Mouse (Mus musculus) forebrain, embryonic 14.5 days (tissue): ENCODE measurements around the gene Atp1a3. TPM values are rescaled to one million over a fixed set of nuclear protein-coding genes. Genes with fewer than 3 reads are reported as not detected.

Source experiments
- ATAC-seq: fragments of 200-750 bp; cut with Nextera tagmentation; 2 replicates; pipeline ENCODE4 v1.8.0; 2017; ENCODE audit warnings: mild to moderate bottlenecking, moderate library complexity
- DNase-seq: peaks from one replicate; pipeline ENCODE4 v3.0.0-alpha.2; 2015; ENCODE audit warnings: low spot score
- H3K27ac ChIP-seq: fragments of 300-500 bp; sonication (generic); 2 replicates; pipeline ENCODE4 v1.5.1; 2014; ENCODE audit warnings: low read depth, mild to moderate bottlenecking, control low read depth, low read length, moderate library complexity
- H3K27me3 ChIP-seq: fragments of 300-500 bp; sonication (generic); replicated peaks from 2 replicates; pipeline ENCODE4 v1.6.1; 2014; ENCODE audit warnings: low read length, control low read depth, mixed read lengths; ENCODE audit not compliant: control insufficient read depth, insufficient read depth
- H3K36me3 ChIP-seq: fragments of 300-500 bp; sonication (generic); 2 replicates; pipeline ENCODE4 v1.6.1; 2014; ENCODE audit warnings: low read length, control low read depth; ENCODE audit not compliant: control insufficient read depth, insufficient read depth
- H3K4me1 ChIP-seq: fragments of 300-500 bp; sonication (generic); 2 replicates; pipeline ENCODE4 v1.6.1; 2014; ENCODE audit warnings: antibody characterized with exemption, low read length, control low read depth; ENCODE audit not compliant: control insufficient read depth, insufficient read depth
- H3K4me2 ChIP-seq: fragments of 300-500 bp; sonication (generic); 2 replicates; pipeline ENCODE4 v1.6.1; 2014; ENCODE audit warnings: mild to moderate bottlenecking, control low read depth, low read length
- H3K4me3 ChIP-seq: fragments of 300-500 bp; sonication (generic); 2 replicates; pipeline ENCODE4 v1.5.1; 2014; ENCODE audit warnings: low read depth, low read length, control low read depth
- H3K9ac ChIP-seq: fragments of 300-500 bp; sonication (generic); 2 replicates; pipeline ENCODE4 v1.6.1; 2014; ENCODE audit warnings: mild to moderate bottlenecking, low read length, control low read depth, moderate library complexity
- H3K9me3 ChIP-seq: fragments of 300-500 bp; sonication (generic); replicated peaks from 2 replicates; pipeline ENCODE4 v1.6.1; 2016; ENCODE audit warnings: low read length, control low read depth, mixed read lengths; ENCODE audit not compliant: control insufficient read depth
- WGBS: fragments of 180-500 bp; shearing (Covaris S2); extraction: QIAGEN DNeasy Blood & Tissue Kit; methylation state at CpG from one replicate; pipeline ENCODE4 v1.1.7; 2014; 5-methylcytosine and 5-hydroxymethylcytosine counted together
- polyA plus RNA-seq: library from polyadenylated mRNA; unstranded; fragments of >200 nt; fragmentation: Nextera tagmentation; extraction: Ambion mirVana; gene quantifications from 2 replicates; pipeline ENCODE4 v1.2.1, GENCODE M21; 2014

Gene Atp1a3
- polyA plus RNA-seq, 1 experiment from 2014 or later = 122 TPM

DNA sequence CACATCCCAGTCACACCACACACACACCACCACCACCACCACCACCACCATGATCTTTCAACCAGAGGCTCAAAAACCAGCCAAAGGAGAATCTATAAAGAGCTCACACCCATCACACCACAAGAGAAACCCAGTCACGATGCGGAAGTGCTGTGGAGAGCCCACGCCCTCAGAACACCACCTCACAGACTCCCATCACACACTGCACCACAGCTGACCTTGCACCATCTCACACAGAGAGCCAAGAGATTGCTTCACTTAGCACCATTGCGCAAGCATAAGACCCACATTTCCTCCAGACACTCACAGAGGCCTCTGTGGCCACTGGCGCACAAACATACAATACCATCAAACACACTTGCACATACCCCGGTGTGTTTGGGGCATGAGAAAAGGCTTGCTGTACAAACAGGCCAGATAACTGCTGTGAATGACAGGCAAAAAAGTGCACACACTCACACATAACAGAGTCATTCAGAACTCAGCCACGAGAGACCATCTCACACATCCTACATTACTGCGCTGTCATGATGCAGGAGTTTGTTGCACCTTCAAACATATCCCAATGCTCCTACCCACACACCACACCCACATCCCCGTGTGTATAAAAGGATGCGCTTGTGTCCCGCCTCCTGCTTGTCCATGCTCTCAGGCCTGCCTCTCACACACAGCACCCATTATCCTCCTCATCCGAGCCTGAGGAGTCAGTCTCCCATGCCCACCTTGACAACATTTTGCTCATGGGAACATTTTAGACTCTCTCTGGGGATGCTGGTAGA lies 1.0 kb upstream of the Atp1a3 start:
- no peak overlapping the region for H3K4me3 ChIP-seq
- H3K4me1 ChIP-seq = peaks cover 56% of the 10 kb centered on the region
- no peak for ATAC-seq
- H3K27ac ChIP-seq = peak overlapping the region; percentile 93
- no peak overlapping the region for H3K4me2 ChIP-seq
- WGBS = 83% methylated on average over 12 of the region's 12 CpGs
- no peak for DNase-seq
- H3K9ac ChIP-seq = no peak overlapping the region
- peaks cover 5% of the 10 kb centered on the region; the same call in 1 of the 2 replicates for H3K36me3 ChIP-seq
- no peaks in the 10 kb centered on the region for H3K9me3 ChIP-seq
- peaks cover 17% of the 10 kb centered on the region; the same call in 1 of the 2 replicates for H3K27me3 ChIP-seq

DNA sequence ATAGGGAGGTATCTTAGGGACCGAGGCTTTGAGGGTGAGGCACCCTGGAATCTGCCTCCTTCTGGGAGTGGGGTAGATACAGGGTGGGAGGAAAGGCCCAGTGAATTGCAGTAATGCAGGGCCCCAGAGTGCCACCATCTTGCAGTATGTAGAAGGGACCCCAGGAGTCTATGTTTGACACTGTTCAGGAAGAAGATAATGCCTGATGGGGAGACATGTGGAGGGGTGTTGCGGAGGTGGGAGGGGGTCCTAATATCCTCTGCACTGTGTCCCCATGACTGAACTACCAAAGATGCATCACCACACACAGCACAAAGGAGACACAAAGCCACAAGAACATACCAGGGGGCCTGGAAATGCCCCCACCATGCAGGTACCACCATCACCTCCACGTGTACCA lies 413 bp upstream of the Atp1a3 start:
- no peaks in the 10 kb centered on the region for H3K9me3 ChIP-seq
- 68% methylated on average over 3 of the region's 3 CpGs for WGBS
- H3K27me3 ChIP-seq = peaks cover 11% of the 10 kb centered on the region; the same call in 1 of the 2 replicates
- peaks cover 56% of the 10 kb centered on the region for H3K4me1 ChIP-seq
- H3K27ac ChIP-seq = peak overlapping the region; percentile 93
- H3K36me3 ChIP-seq = no peaks in the 10 kb centered on the region
- peak overlapping the region; percentile 65 for H3K4me3 ChIP-seq
- peak overlapping the region; percentile 86 for H3K9ac ChIP-seq
- DNase-seq = no peak
- ATAC-seq = peak; percentile 22; the same call in 1 of the 2 replicates
- peak overlapping the region; percentile 90 for H3K4me2 ChIP-seq

DNA sequence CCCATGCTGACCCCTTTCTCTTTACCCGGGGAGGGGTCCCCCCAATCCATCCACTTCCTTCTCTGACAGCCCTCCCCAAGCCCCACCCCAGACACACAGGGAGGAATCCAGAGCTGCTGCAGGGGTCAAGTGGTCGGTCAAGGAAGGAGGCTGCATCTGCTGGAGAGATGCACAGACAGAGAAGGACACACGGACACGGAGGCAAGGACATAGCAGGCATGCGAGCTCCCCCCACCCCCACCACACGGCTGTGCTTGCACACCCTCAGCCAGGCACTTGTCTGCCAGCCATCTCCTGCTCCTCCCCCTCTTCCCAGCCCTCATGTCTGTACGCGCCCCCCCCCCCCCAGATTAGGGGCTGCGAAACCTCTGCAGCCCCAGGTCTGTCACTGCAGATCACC lies 952 bp downstream of the Atp1a3 start:
- ATAC-seq (no peak), DNase-seq (peak; percentile 25)
- WGBS = 34% methylated on average over 7 of the region's 9 CpGs
- H3K27me3 ChIP-seq = 0 out of 2 replicates have a peak, but pooled peaks cover 6% of the 10 kb centered on the region
- peaks cover 45% of the 10 kb centered on the region for H3K4me1 ChIP-seq
- peak overlapping the region; percentile 86 for H3K9ac ChIP-seq
- H3K4me2 ChIP-seq = peak overlapping the region; percentile 90
- H3K27ac ChIP-seq = peak overlapping the region; percentile 93
- H3K4me3 ChIP-seq = peak overlapping the region; percentile 65
- H3K9me3 ChIP-seq = no peaks in the 10 kb centered on the region
- H3K36me3 ChIP-seq = peaks cover 12% of the 10 kb centered on the region

DNA sequence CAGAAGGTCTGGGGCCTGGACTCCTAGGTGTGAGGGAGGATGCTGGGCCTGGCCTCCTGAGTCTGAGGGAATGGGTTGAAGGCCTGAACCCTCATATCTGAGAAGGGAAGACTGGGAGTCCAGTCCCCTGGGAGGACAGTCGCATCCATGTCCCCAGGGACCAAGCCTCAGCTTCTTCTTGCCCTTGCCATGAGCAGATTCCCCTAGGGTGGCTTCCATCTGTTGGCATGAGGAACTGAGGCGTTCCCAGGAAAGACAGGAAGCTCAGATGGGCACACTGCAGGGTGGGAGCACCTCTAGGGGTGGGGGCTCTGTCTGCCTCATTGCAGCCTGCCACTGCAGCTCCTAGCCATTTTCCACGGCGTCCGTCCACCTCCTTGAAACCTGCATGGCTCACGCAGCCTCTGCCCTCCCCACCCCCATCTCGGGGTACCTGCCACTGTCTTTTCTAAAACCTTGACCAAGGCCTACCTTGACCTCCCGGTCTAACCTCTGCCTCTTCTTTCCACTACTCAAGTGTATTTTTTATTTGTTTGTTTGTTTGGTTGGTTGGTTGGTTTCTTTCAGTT lies 1.9 kb downstream of the Atp1a3 start:
- no peak for DNase-seq
- Histone ChIP-seq H3K9ac (peak overlapping the region; percentile 45), H3K27me3 (no peaks in the 10 kb centered on the region), H3K4me2 (peak overlapping the region; percentile 90), H3K27ac (0 out of 2 replicates have a peak overlapping the region, but pooled peaks have one; percentile 18), H3K4me1 (peaks cover 39% of the 10 kb centered on the region), H3K36me3 (peaks cover 18% of the 10 kb centered on the region), H3K4me3 (peak overlapping the region; percentile 65), H3K9me3 (no peaks in the 10 kb centered on the region)
- no peak for ATAC-seq
- 83% methylated on average over 8 of the region's 8 CpGs for WGBS

DNA sequence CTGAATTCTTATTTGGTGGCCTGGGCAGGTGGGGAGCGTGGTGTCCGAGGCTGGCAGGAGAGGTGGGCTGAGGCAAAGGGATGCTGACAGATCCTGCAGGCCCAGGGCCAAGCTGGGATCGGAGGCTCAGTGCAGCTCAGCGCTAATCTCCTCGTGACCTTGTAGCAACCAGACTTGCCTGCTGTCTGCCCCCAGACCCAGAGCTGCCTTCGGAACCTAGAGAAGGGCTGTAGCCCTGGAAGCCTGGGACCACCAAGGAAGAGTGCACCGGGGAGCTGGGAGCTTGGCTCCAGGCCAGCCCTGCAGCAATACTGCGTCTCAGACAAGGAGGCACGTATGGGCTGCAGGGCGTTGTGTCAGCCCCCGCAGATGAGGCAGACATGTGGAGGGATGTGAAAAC lies 2.5 kb downstream of the Atp1a3 start:
- H3K27ac ChIP-seq = no peak overlapping the region
- WGBS = 19% methylated on average over 11 of the region's 11 CpGs
- no peaks in the 10 kb centered on the region for H3K27me3 ChIP-seq
- H3K36me3 ChIP-seq = peaks cover 23% of the 10 kb centered on the region
- H3K4me2 ChIP-seq = peak overlapping the region; percentile 90
- peak overlapping the region; percentile 45 for H3K9ac ChIP-seq
- peak overlapping the region; percentile 65 for H3K4me3 ChIP-seq
- ATAC-seq (no peak), DNase-seq (peak; percentile 38)
- H3K4me1 ChIP-seq = peaks cover 33% of the 10 kb centered on the region
- no peaks in the 10 kb centered on the region for H3K9me3 ChIP-seq

DNA sequence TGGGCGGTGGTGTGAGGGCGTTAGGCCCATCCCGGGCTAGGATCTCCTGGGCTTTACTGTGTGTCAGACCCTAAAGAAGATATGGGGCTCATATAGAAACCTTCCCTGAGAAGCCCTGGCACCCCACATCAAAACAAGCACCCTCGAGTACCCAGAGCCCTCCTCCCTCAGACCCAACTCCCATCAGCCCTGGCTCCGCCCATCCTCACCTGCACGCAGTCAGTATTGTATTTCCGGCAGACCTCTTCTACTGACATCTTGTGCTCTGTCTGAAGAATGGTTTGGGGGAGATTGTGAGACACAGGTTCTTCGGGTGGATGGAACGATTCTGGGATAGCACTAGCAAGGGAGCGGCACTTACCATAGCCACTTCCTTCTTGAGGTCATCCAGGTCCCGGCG lies 5.0 kb downstream of the Atp1a3 start:
- no peak overlapping the region; the same call in 1 of the 2 replicates for H3K9ac ChIP-seq
- DNase-seq (no peak), ATAC-seq (no peak)
- H3K4me2 ChIP-seq = no peak overlapping the region
- H3K27me3 ChIP-seq = no peaks in the 10 kb centered on the region
- 80% methylated on average over 12 of the region's 12 CpGs for WGBS
- H3K27ac ChIP-seq = no peak overlapping the region
- H3K9me3 ChIP-seq = no peaks in the 10 kb centered on the region
- H3K4me3 ChIP-seq = no peak overlapping the region
- peaks cover 41% of the 10 kb centered on the region for H3K36me3 ChIP-seq
- peaks cover 13% of the 10 kb centered on the region for H3K4me1 ChIP-seq

DNA sequence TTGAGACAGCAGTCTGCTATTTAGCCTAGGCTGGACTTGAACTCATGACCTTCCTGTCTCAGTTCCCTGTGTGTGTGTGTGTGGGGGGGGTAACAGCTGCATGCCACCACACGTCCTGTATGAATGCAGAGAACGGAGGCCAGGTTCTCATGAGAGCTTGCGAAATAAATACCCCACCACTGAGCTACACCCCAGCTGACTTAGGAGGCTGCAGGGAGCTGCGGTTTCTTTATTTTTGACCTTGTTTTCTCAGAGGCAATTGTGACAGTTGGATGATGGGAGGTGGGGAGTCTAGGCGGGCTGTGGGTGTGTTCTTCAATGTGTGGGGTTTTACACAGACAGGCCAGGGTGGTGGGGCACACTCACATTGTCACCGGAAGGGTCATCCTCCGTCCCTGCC lies 5.5 kb downstream of the Atp1a3 start:
- H3K4me2 ChIP-seq = no peak overlapping the region
- ATAC-seq (no peak), DNase-seq (no peak)
- no peak overlapping the region for H3K9ac ChIP-seq
- H3K36me3 ChIP-seq = peaks cover 42% of the 10 kb centered on the region
- no peaks in the 10 kb centered on the region for H3K27me3 ChIP-seq
- no peak overlapping the region for H3K27ac ChIP-seq
- no peaks in the 10 kb centered on the region for H3K9me3 ChIP-seq
- H3K4me1 ChIP-seq = peaks cover 13% of the 10 kb centered on the region
- 83% methylated on average over 7 of the region's 7 CpGs for WGBS
- H3K4me3 ChIP-seq = no peak overlapping the region

DNA sequence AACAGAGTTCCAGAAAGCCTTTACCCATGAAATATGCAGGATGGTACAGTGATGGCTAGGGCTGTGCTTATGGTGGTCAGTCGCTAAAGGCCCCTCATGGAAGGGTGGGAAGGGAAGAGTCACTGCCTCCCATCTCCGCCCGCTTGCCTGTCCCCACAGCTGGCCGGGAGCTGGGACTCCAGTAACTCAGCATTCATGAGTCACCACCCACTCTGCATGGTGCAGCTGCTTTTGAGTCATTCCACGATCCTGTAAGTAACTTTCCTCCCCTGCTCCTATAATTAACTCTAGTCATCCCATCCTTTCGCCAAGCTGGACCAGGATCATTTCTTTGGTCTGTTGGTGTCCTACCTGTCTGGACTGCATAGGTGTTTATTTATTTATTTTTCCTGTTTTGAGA lies 12.7 kb downstream of the Atp1a3 start:
- peaks cover 85% of the 10 kb centered on the region for H3K36me3 ChIP-seq
- no peaks in the 10 kb centered on the region for H3K4me1 ChIP-seq
- H3K4me3 ChIP-seq = no peak overlapping the region

DNA sequence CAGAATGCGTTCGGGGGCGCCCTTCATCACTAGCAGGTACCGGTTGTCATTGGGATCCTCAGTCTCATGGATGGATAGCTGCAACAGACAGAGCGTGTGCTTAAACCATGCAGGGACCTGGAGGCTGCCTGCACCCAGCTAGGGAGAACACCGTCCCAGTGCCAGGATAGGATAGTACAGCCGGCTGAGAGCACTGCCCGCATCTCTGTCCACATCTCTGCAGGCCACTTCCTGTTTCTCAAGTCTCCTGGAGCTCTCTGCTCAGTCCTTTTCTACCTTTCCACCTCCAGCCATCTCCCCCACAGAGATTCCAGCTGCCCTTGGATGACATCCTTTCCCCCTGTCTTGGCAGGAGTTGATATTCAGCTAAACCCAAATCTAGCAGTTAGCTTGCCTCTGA lies 15.3 kb downstream of the Atp1a3 start:
- H3K9ac ChIP-seq = no peak overlapping the region
- no peak overlapping the region for H3K4me3 ChIP-seq
- peaks cover 91% of the 10 kb centered on the region for H3K36me3 ChIP-seq
- H3K4me1 ChIP-seq = no peaks in the 10 kb centered on the region
- 72% methylated on average over 8 of the region's 8 CpGs for WGBS
- no peaks in the 10 kb centered on the region for H3K9me3 ChIP-seq
- DNase-seq (no peak), ATAC-seq (no peak)
- no peaks in the 10 kb centered on the region for H3K27me3 ChIP-seq
- H3K27ac ChIP-seq = no peak overlapping the region
- no peak overlapping the region for H3K4me2 ChIP-seq

More for the DNA sequence above, 12.7 kb downstream of the Atp1a3 start:
- no peaks in the 10 kb centered on the region for H3K9me3 ChIP-seq
- no peak overlapping the region for H3K9ac ChIP-seq
- no peak overlapping the region for H3K4me2 ChIP-seq
- DNase-seq = no peak
- 82% methylated on average over 6 of the region's 6 CpGs for WGBS
- no peaks in the 10 kb centered on the region for H3K27me3 ChIP-seq
- no peak overlapping the region for H3K27ac ChIP-seq
- no peak for ATAC-seq
